Mouse (Mus musculus): ENCODE data around the gene Il6ra.

- TF ChIP-seq CTCF (IDR thresholded peaks at IDR 0.05; ENCODE audit: borderline replicate concordance, insufficient read depth, low read depth, low read length) = no peak
- no peak for TF ChIP-seq POLR2A (IDR thresholded peaks at IDR 0.05; ENCODE audit: borderline replicate concordance, insufficient read depth, low read length)
Observed at GRCm38 (mm10) chr3:89959435-89959834, 46.4 kb upstream of the Il6ra start.

All from cerebellum, adult 2 months (tissue).